Mouse (Mus musculus): ENCODE measurements around the gene Runx2. TPM values are rescaled to one million over a fixed set of nuclear protein-coding genes. Genes with fewer than 3 reads are reported as not detected.

The Runx2 gene
- total RNA-seq, 2 experiments from 2014 or later: 5.7 to 6.8 TPM

DNA sequence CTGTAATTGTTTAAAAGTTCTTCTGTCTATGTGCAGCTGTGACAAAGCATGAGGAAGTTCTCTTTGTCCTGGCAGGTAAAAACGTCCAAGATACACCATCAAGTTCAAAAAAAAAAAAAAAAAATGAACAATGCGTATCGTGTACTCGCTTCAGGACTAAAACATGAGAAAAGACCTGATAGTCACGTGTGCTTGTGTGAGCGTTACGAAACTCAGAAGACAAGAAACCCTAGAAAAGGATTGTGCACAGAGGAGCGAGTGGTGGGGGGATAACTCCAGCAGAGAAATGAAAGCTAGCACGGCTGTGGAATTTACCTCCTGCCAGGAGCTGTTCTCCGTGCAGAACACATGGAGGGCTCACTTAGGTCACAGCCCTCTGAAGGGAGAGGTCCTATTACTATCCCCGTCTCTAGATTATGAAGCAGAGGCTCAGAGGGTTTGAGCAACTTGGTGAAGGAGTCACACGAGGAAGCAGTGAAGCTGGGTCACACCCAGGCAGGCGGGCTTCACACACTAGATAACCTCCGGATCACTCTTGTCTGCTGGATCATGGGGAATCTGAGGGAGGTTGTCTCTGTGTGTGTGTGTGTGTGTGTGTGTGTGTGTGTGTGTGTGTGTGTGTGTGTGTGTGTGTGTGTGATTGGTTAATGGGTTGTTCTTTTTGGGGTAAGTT, 269.3 kb downstream of the Runx2 start:
- no peak for DNase-seq (ENCODE audit: low spot score in 2 of 2)

DNA sequence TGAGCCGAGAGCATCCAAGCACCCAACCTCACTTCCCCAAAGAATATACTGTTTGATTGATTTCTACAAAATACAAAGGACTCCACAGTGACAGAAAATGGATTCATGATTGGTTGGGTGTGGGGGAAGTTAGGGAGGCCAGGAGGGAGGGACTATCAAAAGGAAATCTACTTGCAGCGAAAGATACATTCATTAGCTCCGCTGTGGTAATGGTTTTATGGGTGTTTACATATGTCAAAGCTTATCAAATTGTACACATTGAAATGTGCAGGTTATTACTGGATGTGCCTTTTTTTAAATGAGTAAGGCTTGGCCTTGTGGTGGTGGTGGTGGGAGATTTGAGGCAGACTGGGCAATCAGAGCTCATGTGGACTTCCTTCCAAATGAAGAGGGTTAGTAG, 271.9 kb downstream of the Runx2 start:
- DNase-seq (ENCODE audit: low spot score in 2 of 2): no peak

DNA sequence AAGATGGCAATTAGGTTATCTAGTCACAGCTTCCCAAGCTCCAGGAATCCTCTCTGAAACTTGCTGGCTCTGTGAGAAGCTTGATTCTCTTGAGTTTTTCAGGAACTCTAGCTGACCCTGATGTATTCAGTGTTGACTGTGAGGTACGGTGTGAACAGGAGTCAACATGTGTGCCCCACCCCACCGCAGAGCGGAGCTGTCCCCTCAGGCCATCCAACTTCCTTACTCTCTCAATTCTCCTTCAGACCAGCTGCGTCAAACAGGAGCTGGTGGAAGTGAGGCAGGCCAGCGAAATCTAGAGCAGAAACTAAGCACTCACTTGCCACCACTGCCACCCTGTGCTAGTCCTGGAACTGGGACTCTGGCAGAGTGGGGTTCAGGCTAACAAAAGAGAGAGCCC, 273.9 kb downstream of the Runx2 start:
- DNase-seq (ENCODE audit: low spot score in 2 of 2): no peak

DNA sequence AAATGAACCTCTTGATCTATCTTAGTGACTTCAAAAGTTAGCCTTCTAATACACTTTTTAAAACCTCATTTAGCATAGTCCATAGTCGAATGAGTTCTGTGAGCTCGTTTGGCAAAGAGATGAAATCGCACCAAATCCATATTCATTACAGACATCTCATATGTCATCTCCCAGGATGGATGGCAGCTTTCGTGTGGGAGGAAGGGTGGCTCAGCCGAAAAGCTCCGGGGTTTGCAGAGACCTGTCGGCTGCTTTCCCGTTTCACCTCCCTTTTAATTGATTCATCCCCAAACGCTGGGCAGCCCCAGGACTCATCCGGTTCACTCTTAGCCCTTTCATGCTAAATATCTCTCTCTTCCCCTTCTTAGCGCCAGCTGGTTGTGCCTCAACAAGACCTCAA, 275.7 kb downstream of the Runx2 start:
- DNase-seq (ENCODE audit: low spot score in 2 of 2): peak; percentile 28 to 43

DNA sequence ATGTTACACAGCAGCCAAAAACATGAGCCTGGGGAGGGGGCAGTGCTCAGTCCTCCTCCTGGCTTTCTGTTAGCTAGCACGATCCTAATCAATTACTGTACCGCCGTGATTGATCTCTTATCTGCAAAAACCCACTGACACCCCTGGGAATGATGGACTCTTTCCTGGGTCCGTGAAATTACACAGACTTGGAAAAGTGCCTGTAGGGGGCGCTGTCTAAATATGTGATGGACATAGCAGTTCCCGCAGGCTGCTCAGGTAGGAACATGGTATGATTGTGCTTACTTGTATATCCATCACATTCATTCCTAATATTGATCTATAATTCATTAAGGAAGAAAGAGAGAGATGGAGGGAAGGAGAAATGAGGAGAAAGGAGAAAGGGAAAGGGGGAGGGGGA, 284.6 kb downstream of the Runx2 start:
- DNase-seq (ENCODE audit: low spot score in 2 of 2): no peak

DNA sequence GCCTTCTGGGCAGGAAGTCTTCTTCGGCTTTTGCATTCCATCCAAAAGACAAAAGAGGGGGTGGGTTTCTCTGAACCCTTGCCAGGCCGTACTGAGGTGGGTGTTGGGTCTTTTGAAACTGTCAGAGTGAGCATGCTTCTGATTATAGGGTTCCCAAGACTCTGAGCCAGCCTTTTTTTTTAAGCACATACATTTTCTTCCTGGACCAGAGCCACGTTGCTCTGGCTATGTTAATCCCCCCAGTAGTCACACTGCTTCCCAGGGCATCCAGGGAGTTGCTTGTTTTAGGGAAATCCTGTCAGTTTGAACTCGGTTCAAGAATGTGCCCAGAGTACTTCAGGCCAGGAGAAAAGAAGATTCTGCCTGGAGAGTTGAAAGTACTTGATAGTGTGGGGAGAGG, 286.0 kb downstream of the Runx2 start:
- DNase-seq (ENCODE audit: low spot score in 2 of 2): no peak

DNA sequence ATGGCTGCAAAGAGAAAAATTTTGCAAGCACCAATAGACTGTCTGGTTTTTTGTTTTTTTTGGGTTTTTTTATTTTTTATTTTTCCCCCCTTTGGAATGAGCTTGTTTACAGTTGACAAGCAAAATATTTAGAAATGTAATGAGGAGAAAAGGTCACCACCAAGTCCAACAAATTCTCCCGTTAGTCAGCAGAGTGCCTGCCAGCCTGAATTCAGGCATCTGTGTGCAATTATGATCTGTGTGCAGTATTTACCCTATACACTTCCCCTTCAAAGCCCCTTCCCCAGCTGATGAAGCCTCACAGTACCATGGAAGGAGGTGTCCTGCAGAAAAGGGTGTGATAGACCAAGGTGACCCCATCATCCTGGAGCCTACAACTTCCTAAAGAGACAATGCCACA, 290.5 kb downstream of the Runx2 start:
- DNase-seq (ENCODE audit: low spot score in 2 of 2): no peak

DNA sequence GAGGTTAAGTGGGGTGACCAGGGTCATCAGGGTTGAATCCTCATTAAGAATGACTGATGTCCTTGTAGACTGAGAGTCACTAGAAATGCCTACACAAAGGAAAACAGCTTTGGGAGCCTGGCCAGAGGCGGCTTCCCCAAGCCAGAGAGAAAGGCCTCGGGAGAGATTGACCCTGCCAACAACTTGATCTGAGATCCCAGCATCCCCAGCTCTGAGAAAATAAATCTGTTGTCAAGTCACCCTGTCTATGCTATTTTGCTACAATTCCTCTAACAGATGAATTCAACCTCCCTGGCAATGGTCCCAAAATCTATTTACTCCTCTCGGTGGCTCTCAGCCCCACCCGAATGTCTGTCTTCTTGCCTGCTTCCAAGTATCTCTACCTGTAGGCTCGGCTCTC, 291.7 kb downstream of the Runx2 start:
- no peak for DNase-seq (ENCODE audit: low spot score in 2 of 2)

DNA sequence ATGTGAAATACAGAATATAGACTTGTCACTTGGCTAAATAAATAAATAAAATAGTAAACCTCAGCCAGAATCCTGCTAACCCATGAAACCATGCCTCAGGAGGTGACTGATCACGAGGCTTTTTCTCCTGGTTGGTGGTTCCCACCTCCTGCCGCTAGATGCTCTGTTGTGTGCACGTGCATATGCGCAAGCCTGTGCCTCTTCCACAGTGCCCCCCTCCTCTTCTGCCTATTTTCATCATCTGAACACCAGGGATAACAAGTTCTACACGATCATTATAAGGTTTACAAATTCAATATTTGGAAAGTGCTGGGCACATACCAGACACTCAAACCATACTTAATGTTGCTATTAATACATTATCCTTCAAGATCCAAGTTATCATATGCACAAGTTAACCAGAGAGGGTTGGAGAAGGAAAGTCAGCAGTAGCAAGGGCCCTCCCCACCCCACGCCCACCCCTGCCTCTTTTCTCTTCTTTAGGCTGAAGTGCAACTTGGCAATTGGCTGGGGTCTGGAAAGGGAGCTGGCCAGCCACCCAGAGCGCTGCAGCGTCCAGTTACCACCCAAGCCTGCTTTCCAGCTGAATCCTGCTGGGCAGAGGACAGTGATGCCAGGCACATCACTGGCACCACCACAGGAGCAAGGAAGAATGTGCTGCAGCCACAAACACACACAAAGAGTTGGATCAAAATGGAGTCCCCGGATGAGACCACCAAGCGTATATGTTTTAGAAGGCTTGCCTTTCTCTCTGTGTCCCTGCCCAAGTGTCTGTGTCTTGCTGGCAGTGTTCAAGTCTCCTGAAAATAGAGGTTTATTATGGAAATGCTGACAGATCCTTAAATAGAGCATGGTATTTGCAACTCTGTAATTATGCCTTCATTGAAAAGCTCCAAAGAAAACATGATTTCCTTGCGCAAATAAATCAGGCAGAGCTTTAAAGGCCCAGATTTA, 294.2 kb downstream of the Runx2 start:
- peak; percentile 17 to 25 for DNase-seq (ENCODE audit: low spot score in 2 of 2)

DNA sequence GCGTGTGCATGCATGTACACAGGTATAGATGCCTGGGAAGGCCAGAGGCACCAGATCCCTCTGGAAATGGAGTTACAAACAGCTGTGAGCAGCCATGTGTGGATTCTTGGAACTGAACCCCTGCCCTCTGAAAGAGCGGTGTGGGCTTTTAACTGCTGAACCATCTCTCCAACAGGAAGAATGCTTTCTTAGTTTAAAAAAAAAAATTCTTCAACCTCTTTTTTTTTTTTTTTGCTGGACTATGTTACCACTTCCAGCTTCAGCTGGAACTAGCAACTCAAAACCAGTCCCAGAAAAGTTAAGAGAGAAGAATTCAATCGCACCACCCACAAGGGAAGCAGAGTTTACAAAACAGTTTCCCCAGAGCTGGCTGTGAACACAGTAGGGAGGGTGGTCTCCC, 295.2 kb downstream of the Runx2 start:
- DNase-seq (ENCODE audit: low spot score in 2 of 2): no peak

DNA sequence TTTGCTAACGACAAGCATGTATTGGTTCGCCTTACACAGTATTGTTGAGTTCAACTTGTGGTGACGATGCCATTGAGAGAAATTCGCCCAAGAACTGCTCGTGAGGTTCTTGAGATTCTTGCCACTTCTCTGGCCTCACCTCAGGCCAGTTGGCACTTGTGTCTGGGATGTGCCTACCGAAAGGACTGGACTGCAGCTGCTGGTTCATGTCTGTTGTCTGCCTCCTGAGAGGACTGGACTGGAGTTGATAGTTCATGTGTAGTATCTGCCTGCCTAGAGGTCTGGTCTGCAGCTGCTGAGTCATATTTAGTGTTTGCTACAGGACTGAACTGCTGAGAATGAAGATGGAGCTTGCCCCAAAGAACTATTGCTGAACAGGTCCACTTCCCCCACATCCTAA, 296.4 kb downstream of the Runx2 start:
- DNase-seq (ENCODE audit: low spot score in 2 of 2): no peak

DNA sequence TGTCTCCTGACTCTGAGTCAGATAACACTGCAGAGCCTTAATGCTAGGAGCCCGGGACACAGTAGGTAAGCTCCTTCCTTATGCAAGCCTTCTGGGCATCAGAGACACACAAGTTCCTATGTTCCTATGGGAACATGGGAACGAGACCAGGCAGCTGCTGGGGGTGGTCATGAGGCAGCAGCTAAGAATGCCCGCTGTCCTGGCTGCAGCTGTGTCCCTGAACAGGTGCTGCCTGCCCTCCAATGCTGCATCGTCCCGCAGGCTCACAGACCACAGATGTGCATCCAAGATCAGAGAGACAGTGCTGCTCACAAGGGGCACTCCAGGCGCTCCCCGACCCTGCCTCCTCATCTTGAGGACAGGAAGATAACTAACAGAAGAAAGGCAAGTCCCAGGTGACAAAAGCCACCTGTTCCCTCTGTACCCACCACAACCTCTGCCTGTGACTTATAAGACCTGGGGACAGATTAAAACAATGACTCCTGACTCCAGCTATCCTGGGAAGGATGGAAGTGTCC, 306.3 kb downstream of the Runx2 start:
- no peak for DNase-seq (ENCODE audit: low spot score in 2 of 2)

DNA sequence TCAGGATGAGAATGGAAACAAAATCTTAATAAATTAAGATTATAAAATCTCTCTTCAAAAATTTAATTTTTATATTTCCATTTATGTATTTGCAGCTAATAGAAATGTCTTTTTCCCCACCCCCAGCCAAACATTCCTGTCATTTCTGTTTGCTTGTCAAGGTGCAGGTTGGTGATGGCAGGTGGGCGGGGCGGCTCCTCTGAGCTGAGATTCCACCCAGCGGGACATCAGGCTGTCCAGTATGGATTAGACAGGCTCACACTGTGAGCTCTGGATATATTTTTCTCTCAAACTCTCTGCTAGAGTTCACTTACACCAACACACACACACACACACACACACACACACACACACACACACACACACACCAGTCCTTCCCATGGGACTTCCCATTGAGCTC, 306.9 kb downstream of the Runx2 start:
- no peak for DNase-seq (ENCODE audit: low spot score in 2 of 2)

DNA sequence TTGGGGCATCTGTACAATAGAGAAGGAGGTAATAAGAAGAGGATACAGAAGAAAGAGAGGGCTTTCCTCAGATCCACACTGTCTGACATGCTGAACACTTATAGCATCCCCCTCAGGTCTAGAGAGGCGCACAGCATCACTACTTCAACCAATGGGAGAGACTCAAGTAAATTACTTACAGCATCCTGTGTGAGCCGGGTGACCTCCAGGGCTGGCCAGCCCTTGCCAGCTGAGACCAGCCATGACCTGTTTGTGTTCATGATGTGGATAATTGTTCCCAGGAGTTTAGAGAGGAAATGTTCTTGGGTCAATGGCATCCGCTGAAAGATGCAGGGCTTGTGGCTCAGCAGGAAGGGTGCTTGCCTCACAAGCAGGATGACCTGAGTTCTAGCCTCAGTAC, 308.1 kb downstream of the Runx2 start:
- no peak for DNase-seq (ENCODE audit: low spot score in 2 of 2)

DNA sequence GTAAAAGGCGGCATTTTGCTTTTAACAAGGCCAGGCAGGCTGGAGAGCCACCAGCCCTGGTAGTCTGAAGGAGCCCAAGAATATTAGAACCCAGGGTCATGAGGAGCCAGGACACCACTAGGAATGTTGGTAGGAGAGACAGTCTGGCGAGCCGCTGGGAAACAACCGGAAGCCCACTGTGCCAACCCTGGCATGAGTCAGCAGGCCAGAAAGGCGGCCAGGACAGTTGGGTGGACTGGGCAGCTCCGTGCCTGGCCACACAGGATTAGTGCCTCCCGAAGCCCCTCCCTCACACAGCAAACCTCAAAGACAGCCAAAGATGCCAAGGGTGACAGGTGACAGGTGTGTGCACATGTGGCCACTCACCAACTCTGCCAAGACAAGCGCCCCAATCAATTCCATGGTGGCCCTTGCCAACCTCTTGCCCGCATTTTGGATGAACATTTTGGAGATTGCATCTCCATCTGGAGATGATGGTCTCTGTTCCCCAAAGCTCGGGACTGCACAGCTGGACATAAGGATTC, 309.7 kb downstream of the Runx2 start:
- DNase-seq (ENCODE audit: low spot score in 2 of 2): peak; percentile 12 to 38

DNA sequence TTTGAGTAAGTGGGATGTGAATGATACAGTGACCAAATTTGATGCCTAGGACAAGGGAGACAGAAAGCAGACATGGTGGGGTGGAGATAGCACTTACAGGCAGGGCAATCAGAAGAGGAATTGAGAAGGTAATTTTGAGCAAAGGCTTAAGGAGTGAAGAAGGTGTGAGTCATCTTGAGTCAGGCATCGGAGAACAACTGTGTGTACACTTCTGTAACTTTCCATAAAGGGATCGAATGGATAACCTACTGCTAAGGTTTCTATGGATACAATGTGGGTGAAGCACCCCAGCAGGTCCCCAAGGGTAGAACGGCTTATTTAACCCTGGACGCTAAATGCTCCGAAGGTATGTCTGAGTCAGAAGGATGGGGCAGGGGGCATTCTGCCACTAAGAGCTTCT, 312.4 kb downstream of the Runx2 start:
- no peak for DNase-seq (ENCODE audit: low spot score in 2 of 2)

DNA sequence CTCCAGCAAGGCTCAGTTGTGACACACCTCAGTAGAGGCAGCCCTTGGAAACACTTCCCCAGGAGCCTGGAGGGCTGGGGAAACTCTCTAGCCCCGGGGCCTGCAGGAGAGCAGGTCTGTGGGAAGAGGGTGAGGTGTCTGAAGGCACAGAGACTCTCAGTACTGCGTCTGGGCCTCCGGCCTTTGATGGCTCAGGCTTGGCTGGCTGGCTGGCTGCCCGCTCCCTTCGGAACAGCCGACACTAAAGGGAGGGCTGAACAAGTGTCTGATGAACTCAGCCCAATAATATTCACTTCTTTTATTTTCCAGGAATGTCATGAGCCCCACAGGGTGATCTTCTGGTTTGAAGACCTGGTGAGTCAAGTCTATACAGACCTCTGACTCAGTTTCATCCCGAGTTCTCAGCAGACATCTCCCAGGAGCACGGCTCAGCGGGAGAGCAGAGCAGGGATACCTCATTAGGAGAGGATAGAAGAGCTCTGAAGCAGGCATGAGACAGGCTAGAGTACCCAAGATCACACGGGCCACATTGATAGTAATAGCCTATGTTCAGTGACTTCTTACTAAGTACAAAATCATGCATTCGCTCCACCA, 314.2 kb downstream of the Runx2 start:
- peak; percentile 18 to 45 for DNase-seq (ENCODE audit: low spot score in 2 of 2)

DNA sequence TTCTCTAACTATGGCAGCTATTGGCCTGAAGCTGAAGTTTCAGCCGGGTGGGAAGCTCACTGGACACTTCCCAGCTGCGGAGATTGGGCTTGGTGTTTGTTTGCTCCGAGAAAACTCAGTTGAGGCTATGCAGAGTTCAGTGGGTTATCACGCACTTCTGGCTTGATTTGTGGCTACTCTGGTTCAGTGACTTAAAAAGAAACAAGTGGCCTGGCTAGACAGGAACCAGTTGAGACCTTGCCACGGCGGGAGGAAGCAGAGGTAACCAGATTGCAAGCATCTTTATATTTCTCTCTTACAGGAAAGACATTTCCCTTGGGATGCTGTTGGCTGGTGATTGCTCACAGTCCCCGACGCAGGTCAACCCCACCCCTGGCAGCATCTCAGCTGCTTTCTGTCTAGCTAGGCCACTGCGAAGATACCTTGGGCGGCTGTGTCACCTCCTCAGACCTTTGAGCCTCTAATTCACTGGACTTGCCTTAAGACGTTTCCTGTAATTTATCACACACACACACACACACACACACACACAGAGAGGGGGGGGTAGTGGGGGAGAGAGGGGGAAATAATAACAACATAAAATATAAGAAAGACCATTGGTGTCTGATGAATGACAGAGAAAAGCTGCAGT, 324.3 kb downstream of the Runx2 start:
- no peak for DNase-seq (ENCODE audit: low spot score in 2 of 2)

DNA sequence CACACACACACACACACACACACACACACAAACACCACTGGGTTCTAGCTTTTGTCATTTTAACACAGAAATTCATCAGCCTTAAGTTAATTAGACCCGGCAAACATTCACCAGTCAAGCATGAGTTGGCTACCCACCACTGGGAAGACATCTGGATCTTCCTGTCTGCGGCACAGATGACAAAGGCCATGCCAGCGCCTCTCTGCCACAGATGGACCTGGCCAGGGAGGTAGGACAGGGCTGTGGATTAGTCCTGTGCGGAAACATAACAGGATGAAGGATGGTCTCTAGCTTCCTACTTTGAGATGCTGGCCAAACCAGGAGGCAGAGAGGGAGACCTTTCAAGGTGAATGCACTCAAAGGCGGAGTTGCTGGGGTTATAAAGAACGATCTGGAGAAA, 325.3 kb downstream of the Runx2 start:
- DNase-seq (ENCODE audit: low spot score in 2 of 2): no peak

DNA sequence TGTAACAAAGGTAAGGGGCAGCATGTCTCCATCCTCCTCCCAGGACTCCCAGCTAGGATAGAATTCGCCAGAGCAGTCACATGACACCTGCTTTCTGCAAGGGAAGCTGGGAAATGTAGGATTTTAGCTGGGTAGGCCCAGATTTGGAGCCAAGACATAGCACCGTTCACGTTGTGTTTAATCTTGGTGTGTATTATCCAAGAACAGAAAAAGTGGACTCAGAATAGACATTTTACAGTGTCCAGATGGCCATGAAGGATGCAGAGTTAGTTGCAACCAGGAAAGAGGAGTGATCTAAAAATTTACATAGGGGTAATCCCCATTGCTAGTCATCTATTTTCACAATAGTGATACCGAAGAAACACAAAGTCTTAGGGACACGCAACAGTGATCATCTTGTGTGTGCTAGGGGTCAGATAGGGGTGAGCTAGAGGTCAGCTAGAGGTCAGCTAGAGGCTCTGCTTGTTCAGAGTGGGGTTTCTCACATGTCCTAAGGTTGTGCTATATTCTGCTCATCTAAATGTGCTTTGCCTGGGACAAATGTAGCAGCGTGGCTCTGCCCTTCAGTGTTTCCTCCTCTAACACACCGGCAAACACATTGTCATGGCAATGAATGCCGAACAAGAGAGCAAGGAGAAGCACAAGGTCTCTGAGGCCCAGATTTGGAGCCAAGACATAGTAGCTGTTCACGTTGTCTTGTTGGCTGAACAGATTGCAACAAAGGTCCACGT, 326.9 kb downstream of the Runx2 start:
- no peak for DNase-seq (ENCODE audit: low spot score in 2 of 2)

DNA sequence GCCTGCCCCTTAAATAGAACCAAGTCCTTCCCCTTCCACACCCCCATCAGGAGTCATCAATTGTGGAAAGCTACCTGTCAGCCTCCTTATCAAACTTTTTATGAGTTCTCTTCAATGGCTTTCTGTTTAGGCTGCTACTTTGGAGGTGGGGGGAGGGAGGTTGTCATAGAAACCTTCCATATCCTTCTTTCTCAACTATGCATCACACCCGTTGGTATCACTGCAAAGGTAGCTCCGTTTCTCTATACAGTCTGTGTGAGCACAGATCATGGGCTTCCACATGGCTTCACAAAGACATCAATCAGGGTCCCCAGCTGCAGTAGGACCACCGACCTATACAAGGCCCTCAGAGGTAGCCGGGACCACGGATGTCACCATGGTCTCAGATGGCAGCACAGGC, 329.3 kb downstream of the Runx2 start:
- no peak for DNase-seq (ENCODE audit: low spot score in 2 of 2)
